Mouse (Mus musculus) MEL-GATA-1-ER (cell line): Measurements from ENCODE around the gene Rps27rt.
"Not testable (repeated sequence)": the region's sequence is repeated elsewhere in the genome, so short reads cannot be mapped to it uniquely, and the experiment has no call there.

Experiments
- DNase-seq: peaks from one replicate; pipeline ENCODE4 v3.0.0-alpha.2; 2012; ENCODE audit warnings: low read depth; ENCODE audit errors: extremely low read depth

Gene Rps27rt

GRCm38 (mm10) chr9:114985741-114986140 is 3.2 kb upstream of the Rps27rt start:
- no peak for DNase-seq

DNA sequence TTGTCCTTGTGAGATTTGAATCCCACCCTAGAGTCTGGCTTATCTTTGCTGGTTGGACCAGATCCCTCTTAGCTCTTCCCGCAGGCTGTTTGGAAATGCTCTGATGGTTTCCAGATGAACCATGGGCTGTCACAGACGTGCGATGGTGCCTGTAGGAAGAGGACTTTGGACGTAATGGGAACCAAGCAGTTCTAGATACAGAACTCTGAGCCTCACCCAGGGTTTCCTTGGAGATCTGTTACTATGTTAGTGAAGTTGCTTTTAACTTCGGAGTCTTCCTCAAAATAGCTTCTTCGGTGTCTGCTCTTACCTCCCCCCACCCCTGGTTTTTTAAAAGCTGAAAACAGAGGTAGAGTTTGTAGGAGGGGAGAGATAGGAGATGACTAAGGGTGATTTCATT is 2.6 kb downstream of the Rps27rt start:
- DNase-seq, result no peak

GRCm38 (mm10) chr9:114978281-114979111 is 4.0 kb downstream of the Rps27rt start, which contains the start of gene Osbpl10:
Osbpl10 (plus strand) TSS chr9:114978569.
- no peak for DNase-seq

- DNase-seq, result no peak
Measured at GRCm38 (mm10) chr9:114977461-114978280, 4.9 kb downstream of the Rps27rt start.

DNA sequence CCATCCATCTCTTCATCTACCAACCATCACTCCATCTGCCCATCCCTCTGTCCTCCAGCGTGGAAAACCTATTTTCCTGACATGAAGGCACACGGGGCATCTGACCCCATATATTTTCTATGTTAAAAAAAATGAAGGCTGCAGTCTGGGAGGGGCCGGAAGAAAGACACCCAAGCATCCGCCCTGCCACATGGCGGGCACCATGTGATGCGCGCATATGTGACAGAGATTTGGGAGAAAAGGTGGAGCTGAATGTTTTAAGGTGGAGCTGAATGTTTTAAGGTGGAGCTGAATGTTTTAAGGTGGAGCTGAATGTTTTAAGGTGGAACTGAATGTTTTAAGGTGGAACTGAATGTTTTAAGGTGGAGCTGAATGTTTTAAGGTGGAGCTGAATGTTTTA is 16.3 kb downstream of the Rps27rt start:
- DNase-seq, result not testable (repeated sequence)

DNA sequence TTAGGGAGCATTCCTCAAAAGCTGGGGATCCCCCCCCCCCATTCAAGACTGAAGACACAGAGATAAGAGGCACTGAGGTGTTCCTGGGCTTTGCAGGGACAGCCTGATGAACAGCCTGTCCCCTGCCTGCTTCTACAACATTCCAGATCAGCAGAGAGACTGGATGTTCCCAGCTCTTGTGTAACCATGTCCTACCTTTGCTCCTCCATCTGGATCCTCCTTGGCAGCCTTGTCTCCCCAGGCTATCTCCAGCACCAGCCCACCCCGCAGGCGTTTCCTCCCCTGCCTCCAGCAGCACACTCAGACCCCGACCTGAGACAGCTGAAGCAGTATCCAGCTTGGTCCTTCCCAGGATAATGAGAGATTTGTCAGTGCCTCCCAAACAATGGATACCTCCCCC is 18.4 kb downstream of the Rps27rt start:
- DNase-seq, result no peak

DNA sequence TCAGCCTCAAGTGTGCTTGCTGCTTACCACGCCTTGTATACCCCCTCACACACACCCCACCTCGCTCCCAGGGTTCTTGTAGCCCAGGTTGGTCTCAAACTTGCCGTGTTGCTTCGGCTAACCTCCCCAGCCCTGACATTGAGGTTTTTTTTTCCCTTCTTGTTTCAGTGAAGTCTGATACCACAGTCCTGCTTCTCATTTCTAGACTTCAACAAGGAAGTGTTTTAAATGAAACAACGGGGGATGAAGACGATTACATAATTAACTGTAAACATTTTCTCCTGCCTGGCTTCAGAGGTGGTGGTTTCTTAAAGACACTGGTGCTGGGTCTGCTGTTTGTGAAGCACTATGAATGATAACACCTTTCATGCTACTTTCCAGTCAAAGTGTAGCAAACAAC is 21.7 kb downstream of the Rps27rt start:
- DNase-seq, result no peak

DNA sequence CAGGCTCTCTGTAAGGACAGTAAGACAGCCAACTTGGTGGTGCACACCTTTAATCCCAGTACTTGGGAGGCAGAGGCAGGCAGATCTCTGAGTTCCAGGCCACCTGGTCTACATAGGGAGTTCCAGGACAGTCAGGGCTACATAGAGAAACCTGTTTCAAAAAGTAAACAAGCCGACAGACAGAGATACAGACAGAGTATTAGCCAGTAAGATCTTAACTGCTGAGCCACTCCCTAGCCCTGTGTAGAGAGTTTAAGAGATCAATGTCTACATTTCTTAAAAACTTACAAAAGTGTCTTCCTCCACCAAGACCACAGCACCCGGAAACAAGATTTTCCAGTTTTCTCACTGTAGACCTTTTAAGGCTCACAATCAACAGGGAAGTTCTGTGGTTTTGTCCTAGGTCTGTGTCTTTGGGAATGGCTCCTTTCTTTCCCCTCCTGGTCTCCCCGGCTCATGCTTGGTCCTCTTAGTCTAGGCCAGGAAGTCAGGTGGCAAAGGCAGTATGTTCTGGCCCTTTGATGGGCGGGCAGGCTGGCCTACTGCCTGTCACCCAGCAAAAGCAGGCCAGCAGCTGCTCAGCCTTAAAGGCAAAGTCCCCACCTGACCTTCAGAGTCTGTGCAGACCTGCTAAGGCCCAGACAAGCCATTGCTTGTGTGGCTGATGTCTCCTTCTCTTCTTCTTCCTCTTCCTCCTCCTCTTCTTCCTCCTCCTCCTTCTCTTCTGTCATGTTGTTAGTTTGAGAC is 22.3 kb downstream of the Rps27rt start:
- no peak for DNase-seq

- no peak for DNase-seq
Measured at GRCm38 (mm10) chr9:114956945-114957344, 25.6 kb downstream of the Rps27rt start.

GRCm38 (mm10) chr9:114955340-114955739 is 27.2 kb downstream of the Rps27rt start:
- no peak for DNase-seq

- no peak for DNase-seq
Measured at GRCm38 (mm10) chr9:114952866-114953265, 29.7 kb downstream of the Rps27rt start.

DNA sequence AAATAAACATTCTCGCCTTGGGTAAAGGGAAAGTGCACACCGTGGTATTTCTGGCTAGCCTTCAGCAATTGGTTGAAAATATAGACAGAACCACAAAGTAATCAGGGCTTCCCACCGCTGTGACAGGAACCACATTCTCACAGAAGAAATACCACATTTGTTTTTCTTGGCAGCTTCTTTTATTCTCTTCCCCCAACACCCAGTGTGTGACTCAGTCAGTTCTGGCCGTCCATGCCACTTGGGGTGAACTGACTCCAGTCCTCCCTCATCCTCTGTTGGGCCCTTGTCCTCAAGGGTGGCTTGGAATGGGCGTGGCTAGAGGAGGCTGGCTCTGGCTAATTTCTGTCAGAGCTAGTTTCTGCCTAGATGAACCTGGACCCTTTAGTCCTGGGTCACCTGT is 34.1 kb downstream of the Rps27rt start:
- no peak for DNase-seq

GRCm38 (mm10) chr9:114945576-114945975 is 37.0 kb downstream of the Rps27rt start:
- no peak for DNase-seq

DNA sequence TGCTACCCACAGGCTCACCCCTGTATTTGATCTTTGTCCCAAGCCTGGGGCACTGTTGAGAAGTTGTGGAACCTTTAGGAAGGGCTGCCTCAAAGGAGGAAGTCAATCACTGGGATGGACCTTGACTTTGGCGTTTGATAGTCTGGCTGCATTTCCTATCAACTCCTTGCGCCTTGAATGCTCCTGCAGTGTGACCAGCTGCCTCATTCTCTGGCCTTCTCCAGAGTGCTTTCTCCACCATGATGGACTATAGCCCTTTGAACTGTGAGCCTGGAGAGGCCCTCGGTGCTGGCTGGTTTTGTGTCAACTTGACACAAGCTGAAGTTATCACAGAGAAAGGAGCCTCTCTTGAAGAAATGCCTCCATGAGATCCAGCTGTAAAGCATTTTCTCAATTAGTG is 37.9 kb downstream of the Rps27rt start:
- no peak for DNase-seq

DNA sequence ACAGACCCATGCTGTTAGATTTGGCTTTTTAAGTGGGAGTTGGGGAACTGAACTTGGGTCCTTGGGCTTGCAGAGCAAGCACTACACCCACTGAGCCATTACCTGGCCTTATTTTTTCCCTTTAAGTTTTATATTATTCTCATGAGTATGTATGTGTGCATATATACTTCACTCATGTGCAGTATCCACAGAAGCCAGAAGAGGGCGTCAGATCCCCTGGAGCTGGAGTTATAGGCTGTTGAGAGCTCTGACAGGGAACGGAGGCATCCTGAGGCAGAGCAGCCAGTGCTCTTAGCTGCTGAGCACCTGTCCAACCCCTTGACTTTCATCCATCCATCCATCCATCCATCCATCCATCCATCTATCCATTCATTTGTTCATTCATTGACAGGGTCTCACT is 45.9 kb downstream of the Rps27rt start:
- DNase-seq, result no peak

- DNase-seq, result no peak
Measured at GRCm38 (mm10) chr9:114935321-114935720, 47.2 kb downstream of the Rps27rt start.

DNA sequence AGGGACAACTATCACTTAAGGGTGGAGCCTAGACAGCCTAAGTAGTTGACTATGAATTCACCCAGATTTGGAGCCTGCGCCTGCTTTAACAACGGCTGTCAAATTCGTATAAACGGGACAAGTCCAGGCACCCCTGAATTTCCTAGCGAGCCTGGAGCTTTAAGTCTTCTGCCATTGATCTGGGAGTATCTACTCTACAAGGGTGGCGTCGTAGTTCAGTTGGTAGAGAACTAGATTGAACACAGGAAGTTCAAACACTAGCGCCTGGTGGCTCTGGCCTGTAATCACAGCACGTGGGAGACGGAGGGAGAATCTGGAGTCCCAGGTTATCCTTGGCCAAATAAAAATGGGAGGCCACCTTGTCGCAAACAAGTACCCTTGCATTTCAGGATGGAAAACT is 48.3 kb downstream of the Rps27rt start:
- no peak for DNase-seq

DNA sequence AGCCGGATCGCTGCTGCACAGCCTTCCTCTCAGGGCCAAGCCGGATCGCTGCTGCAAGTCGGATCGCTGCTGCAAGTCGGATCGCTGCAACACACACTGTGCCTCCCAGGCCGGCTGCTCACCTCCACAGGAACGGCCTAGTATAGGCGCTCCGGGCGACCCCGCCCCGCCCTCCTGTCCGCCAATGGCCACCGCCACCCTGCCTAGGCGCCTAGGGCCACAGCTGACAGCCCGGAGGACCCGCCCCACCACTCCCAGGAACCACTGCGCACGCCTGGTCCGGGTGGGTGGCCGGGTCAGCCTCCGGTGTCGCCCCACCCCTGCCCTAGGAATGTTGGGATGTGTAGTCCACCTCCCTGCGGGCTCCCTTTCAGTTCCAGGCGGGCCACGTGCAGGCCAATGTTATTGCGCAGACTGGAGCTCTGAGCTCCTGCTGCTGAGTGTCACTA is 48.8 kb downstream of the Rps27rt start, which contains the start of gene Gpd1l:
Gene Gpd1l, minus strand, starts transcription at position 265 of the 449 bp plus-strand sequence.
- DNase-seq, result no peak

DNA sequence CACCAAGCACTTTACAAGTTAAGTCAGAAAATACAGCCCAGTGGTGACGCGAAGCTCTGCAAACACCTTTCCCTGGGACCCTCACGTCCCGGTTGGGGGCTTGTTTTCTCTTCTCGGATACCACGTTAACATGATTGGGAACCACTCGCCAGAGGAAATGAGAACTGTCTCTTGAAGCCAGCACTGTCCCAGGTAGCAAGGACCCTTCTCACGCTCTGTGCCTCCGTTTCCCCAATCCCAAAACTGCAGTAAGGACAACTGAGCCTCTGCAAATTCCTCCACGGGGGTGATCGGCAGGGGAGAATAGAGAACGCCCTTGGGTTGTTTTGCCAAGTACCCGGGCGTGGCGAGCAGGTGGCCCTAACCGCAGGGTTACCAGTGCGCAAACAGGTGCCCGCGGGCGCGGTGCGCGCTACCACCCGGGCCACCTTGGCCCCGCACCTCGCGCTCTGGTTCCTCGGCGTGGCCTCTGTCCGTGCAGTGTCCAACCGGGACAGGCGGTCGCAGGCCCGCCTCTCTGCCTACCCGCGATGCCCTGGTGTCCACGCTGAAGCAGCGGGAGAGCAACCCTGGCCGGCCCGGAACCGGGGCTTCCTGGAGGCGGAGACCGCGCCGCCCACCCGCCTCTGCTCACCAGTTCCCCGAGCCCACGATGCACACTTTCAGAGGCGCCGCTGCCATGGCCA is 49.4 kb downstream of the Rps27rt start:
- DNase-seq, result no peak

GRCm38 (mm10) chr9:114932607-114933006 is 49.9 kb downstream of the Rps27rt start:
- no peak for DNase-seq
